Mouse (Mus musculus) MEL (cell line): Measurements from ENCODE around the gene Npffr2. TPM values are rescaled to one million over a fixed set of nuclear protein-coding genes. Genes with fewer than 3 reads are reported as not detected.

ENCODE experiments used
- DNase-seq: peaks from one replicate; pipeline ENCODE4 v3.0.0; 2011; ENCODE audit warnings: low read depth, low spot score
- H3K27ac ChIP-seq: 2 replicates; pipeline ENCODE4 v1.5.1; 2012; ENCODE audit warnings: low read depth, mild to moderate bottlenecking, control low read depth, low read length, moderate library complexity; ENCODE audit not compliant: control insufficient read depth
- H3K27me3 ChIP-seq, 2 experiments: fragments of 150-350 bp in 1 of 2; sonication (generic) in 1 of 2; 2 replicates each; pipeline ENCODE4 v1.6.1; 2012; ENCODE audit warnings: low read length in 2 of 2, mild to moderate bottlenecking in 2 of 2, improper control_type of control experiment in 1 of 2, moderate library complexity in 1 of 2; ENCODE audit not compliant: insufficient read depth in 2 of 2, control insufficient read depth in 1 of 2
- H3K36me3 ChIP-seq, 2 experiments: 2 replicates each; pipeline ENCODE4 v1.6.1; 2012 to 2014; ENCODE audit warnings: low read length in 2 of 2, improper control_type of control experiment in 1 of 2, inconsistent platforms in 1 of 2, mild to moderate bottlenecking in 1 of 2; ENCODE audit not compliant: insufficient read depth in 2 of 2, control insufficient read depth in 1 of 2
- H3K4me1 ChIP-seq, 2 experiments: fragments of 150-350 bp in 1 of 2; sonication (generic) in 1 of 2; 2 replicates each; pipeline ENCODE4 v1.6.1; 2012; ENCODE audit warnings: low read length in 2 of 2, improper control_type of control experiment in 1 of 2, mild to moderate bottlenecking in 1 of 2; ENCODE audit not compliant: insufficient read depth in 2 of 2, control insufficient read depth in 1 of 2
- H3K4me3 ChIP-seq, 2 experiments: fragments of 150-350 bp in 1 of 2; sonication (generic) in 1 of 2; 2 replicates each; pipeline ENCODE4 v1.5.1; 2012; ENCODE audit warnings: low read depth in 2 of 2, low read length in 2 of 2, mild to moderate bottlenecking in 2 of 2, moderate library complexity in 2 of 2, control low read depth in 1 of 2, improper control_type of control experiment in 1 of 2; ENCODE audit not compliant: control insufficient read depth in 1 of 2, insufficient read depth in 1 of 2
- H3K79me2 ChIP-seq: 2 replicates; pipeline ENCODE4 v1.6.1; 2012; ENCODE audit warnings: mild to moderate bottlenecking, low read length, moderate library complexity; ENCODE audit not compliant: control insufficient read depth, poor library complexity, insufficient read depth
- H3K9ac ChIP-seq: 2 replicates; pipeline ENCODE4 v1.6.1; 2012; ENCODE audit warnings: low read depth, mild to moderate bottlenecking, control low read depth, low read length, moderate library complexity; ENCODE audit not compliant: control insufficient read depth, poor library complexity, severe bottlenecking
- H3K9me3 ChIP-seq: fragments of 150-350 bp; sonication (generic); replicated peaks from 2 replicates; pipeline ENCODE4 v1.6.1; 2012; ENCODE audit warnings: mild to moderate bottlenecking, low read length, improper control_type of control experiment, moderate library complexity; ENCODE audit not compliant: insufficient read depth
- CHD1 ChIP-seq: IDR thresholded peaks from 2 replicates; pipeline ENCODE4 v1.6.1; 2012; ENCODE audit warnings: low read depth, mild to moderate bottlenecking, inconsistent platforms, low read length, improper control_type of control experiment
- CHD2 ChIP-seq: IDR thresholded peaks from 2 replicates; pipeline ENCODE4 v1.6.1; 2011; ENCODE audit warnings: low read length, improper control_type of control experiment
- E2F4 ChIP-seq: IDR thresholded peaks from 2 replicates; pipeline ENCODE4 v1.6.1; 2011; ENCODE audit warnings: low read depth, low read length, improper control_type of control experiment, borderline replicate concordance
- EP300 ChIP-seq, 2 experiments: IDR thresholded peaks; 2 replicates each; pipeline ENCODE4 v1.6.1; 2011; ENCODE audit warnings: improper control_type of control experiment in 2 of 2, low read length in 2 of 2, low read depth in 1 of 2, mild to moderate bottlenecking in 1 of 2
- ETS1 ChIP-seq: IDR thresholded peaks from 2 replicates; pipeline ENCODE4 v1.6.1; 2012; ENCODE audit warnings: low read depth, mild to moderate bottlenecking, inconsistent platforms, low read length, improper control_type of control experiment, moderate library complexity
- GATA1 ChIP-seq: IDR thresholded peaks from 2 replicates; pipeline ENCODE4 v1.6.1; 2011; ENCODE audit warnings: low read depth, low read length, improper control_type of control experiment
- HCFC1 ChIP-seq: IDR thresholded peaks from 2 replicates; pipeline ENCODE4 v1.6.1; 2012; ENCODE audit warnings: low read depth, mild to moderate bottlenecking, inconsistent platforms, low read length, improper control_type of control experiment, moderate library complexity
- KAT2A ChIP-seq: conservative IDR thresholded peaks from 2 replicates; pipeline ENCODE4 v1.6.1; 2012; ENCODE audit warnings: low read depth, low read length, improper control_type of control experiment, inconsistent platforms
- MAFK ChIP-seq: IDR thresholded peaks from 2 replicates; pipeline ENCODE4 v1.6.1; 2011; ENCODE audit warnings: low read depth, mild to moderate bottlenecking, low read length, improper control_type of control experiment, borderline replicate concordance
- MAX ChIP-seq: IDR thresholded peaks from 2 replicates; pipeline ENCODE4 v1.6.1; 2011; ENCODE audit warnings: low read length, improper control_type of control experiment
- MAZ ChIP-seq: IDR thresholded peaks from 2 replicates; pipeline ENCODE4 v1.6.1; 2012; ENCODE audit warnings: low read depth, mild to moderate bottlenecking, inconsistent platforms, low read length, improper control_type of control experiment
- MEF2A ChIP-seq: IDR thresholded peaks from 2 replicates; pipeline ENCODE4 v1.6.1; 2014; ENCODE audit warnings: low read depth, mild to moderate bottlenecking, inconsistent platforms, low read length, improper control_type of control experiment; ENCODE audit not compliant: poor library complexity, insufficient replicate concordance, severe bottlenecking; ENCODE audit errors: extremely low read depth
- MYC ChIP-seq: IDR thresholded peaks from 2 replicates; pipeline ENCODE4 v1.6.1; 2011; ENCODE audit warnings: low read depth, mild to moderate bottlenecking, low read length, improper control_type of control experiment, moderate library complexity
- NELFE ChIP-seq: IDR thresholded peaks from 2 replicates; pipeline ENCODE4 v1.6.1; 2011; ENCODE audit warnings: low read depth, low read length, improper control_type of control experiment
- NRF1 ChIP-seq: IDR thresholded peaks from 2 replicates; pipeline ENCODE4 v1.6.1; 2014; ENCODE audit warnings: low read depth, mild to moderate bottlenecking, inconsistent platforms, low read length, improper control_type of control experiment, moderate library complexity; ENCODE audit not compliant: poor library complexity, insufficient read depth, severe bottlenecking
- POLR2A ChIP-seq, 2 experiments: IDR thresholded peaks; 2 replicates each; pipeline ENCODE4 v1.6.1; 2011 to 2012; ENCODE audit warnings: low read length in 2 of 2, mild to moderate bottlenecking in 2 of 2, control low read depth in 1 of 2, improper control_type of control experiment in 1 of 2, low read depth in 1 of 2, moderate library complexity in 1 of 2; ENCODE audit not compliant: control insufficient read depth in 1 of 2, insufficient read depth in 1 of 2, poor library complexity in 1 of 2
- POLR2AphosphoS2 ChIP-seq: IDR thresholded peaks from 2 replicates; pipeline ENCODE4 v1.6.1; 2011; ENCODE audit warnings: low read length, improper control_type of control experiment
- POLR2AphosphoS5 ChIP-seq: IDR thresholded peaks from 2 replicates; pipeline ENCODE4 v1.6.1; 2012; ENCODE audit warnings: low read depth, borderline replicate concordance, mild to moderate bottlenecking, inconsistent platforms, low read length, moderate library complexity, mixed read lengths
- RAD21 ChIP-seq: IDR thresholded peaks from 2 replicates; pipeline ENCODE4 v1.6.1; 2011; ENCODE audit warnings: mild to moderate bottlenecking, low read depth, low read length, improper control_type of control experiment
- SMC3 ChIP-seq: IDR thresholded peaks from 2 replicates; pipeline ENCODE4 v1.6.1; 2011; ENCODE audit warnings: low read depth, low read length, improper control_type of control experiment
- TBP ChIP-seq: IDR thresholded peaks from 2 replicates; pipeline ENCODE4 v1.8.0; 2011; ENCODE audit warnings: low read depth, low read length, improper control_type of control experiment
- USF1 ChIP-seq: IDR thresholded peaks from 2 replicates; pipeline ENCODE4 v1.6.1; 2014; ENCODE audit warnings: low read depth, mild to moderate bottlenecking, inconsistent platforms, low read length, improper control_type of control experiment, moderate library complexity
- ZKSCAN1 ChIP-seq: IDR thresholded peaks from 2 replicates; pipeline ENCODE4 v1.6.1; 2012; ENCODE audit warnings: low read depth, mild to moderate bottlenecking, inconsistent platforms, low read length, improper control_type of control experiment, moderate library complexity
- ZMIZ1 ChIP-seq: IDR thresholded peaks from 2 replicates; pipeline ENCODE4 v1.6.1; 2012; ENCODE audit warnings: low read depth, mild to moderate bottlenecking, inconsistent platforms, low read length, improper control_type of control experiment, moderate library complexity
- ZNF384 ChIP-seq: IDR thresholded peaks from 2 replicates; pipeline ENCODE4 v1.6.1; 2012; ENCODE audit warnings: low read depth, mild to moderate bottlenecking, inconsistent platforms, low read length, improper control_type of control experiment
- polyA plus RNA-seq, 2 experiments: library from polyadenylated mRNA; stranded (reverse) in 1 of 2; unstranded in 1 of 2; fragments of >175 nt in 1 of 2; fragments of >200 nt in 1 of 2; gene quantifications; 2 replicates each; pipeline versions ENCODE4 v1.2.1 to v1.2.4; 2012; ENCODE audit warnings: low replicate concordance in 2 of 2, low read depth in 1 of 2; ENCODE audit not compliant: insufficient read length in 2 of 2, insufficient read depth in 1 of 2, missing spikeins in 1 of 2
- total RNA-seq: library from RNA; depleted of rRNA; stranded (reverse); fragments of 300-350 nt; gene quantifications from 2 replicates; pipeline ENCODE4 v1.2.3, GENCODE M21; 2012

Gene Npffr2
- total and polyA plus RNA-seq, 3 experiments, result not detected

GRCm38 (mm10) chr5:89611322-89612015, 84.2 kb downstream of the Npffr2 start:
- Histone ChIP-seq H3K9ac (no peak overlapping the region), H3K36me3 (no peaks in the 10 kb centered on the region), H3K9me3 (no peaks in the 10 kb centered on the region), H3K4me3 (no peak overlapping the region), H3K27ac (no peak overlapping the region), H3K4me1 (no peaks in the 10 kb centered on the region), H3K79me2 (no peaks in the 10 kb centered on the region), H3K27me3 (no peaks in the 10 kb centered on the region; a peak in 1 of 4 replicates)
- no peak for TF ChIP-seq POLR2A (IDR thresholded peaks at IDR 0.05; ENCODE audit: control insufficient read depth in 1 of 2, insufficient read depth in 1 of 2, low read depth in 1 of 2, low read length in 2 of 2, poor library complexity in 1 of 2)
- TF ChIP-seq POLR2AphosphoS5, result no peak
- no peak for TF ChIP-seq USF1
- TF ChIP-seq MAZ, result no peak
- TF ChIP-seq ZMIZ1, result no peak
- no peak for TF ChIP-seq EP300 (IDR thresholded peaks at IDR 0.05; ENCODE audit: low read depth in 1 of 2, low read length in 2 of 2)
- no peak for DNase-seq

GRCm38 (mm10) chr5:89612262-89612661, 85.0 kb downstream of the Npffr2 start:
- no peak for TF ChIP-seq ZKSCAN1
- no peak for TF ChIP-seq SMC3
- no peak for TF ChIP-seq ETS1
- TF ChIP-seq CHD1, result no peak
- TF ChIP-seq MAFK, result no peak
- TF ChIP-seq RAD21, result no peak
- no peak for TF ChIP-seq ZMIZ1
- TF ChIP-seq MEF2A, result no peak
- no peak for DNase-seq
- H3K9ac ChIP-seq, result no peak overlapping the region
- H3K36me3 ChIP-seq, result no peaks in the 10 kb centered on the region
- H3K27me3 ChIP-seq, result no peaks in the 10 kb centered on the region; a peak in 1 of 4 replicates
- H3K27ac ChIP-seq, result no peak overlapping the region
- H3K79me2 ChIP-seq, result no peaks in the 10 kb centered on the region
- H3K4me3 ChIP-seq, result no peak overlapping the region
- H3K4me1 ChIP-seq, result no peaks in the 10 kb centered on the region
- no peaks in the 10 kb centered on the region for H3K9me3 ChIP-seq

DNA sequence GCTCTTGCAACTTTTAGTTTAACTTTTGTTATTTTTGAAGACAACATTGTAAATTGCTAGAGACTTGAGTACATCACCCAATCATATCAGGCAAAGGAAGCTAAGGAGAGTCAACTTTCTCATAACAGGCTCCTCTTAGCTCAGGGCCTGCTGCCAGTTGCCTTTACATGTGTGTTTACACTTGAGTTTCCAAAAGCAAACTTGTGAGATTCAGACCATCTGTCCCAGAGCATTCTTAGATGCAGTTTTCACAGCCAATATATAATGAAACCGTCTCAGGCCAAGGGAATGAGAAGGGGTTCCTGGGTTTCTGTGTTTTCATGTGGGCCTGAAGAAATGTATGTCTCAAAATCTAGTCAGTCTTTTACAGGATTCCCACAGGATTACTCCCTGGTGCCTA, 104.4 kb downstream of the Npffr2 start:
- no peaks in the 10 kb centered on the region for H3K36me3 ChIP-seq
- no peak for DNase-seq
- H3K4me1 ChIP-seq, result no peaks in the 10 kb centered on the region
- no peaks in the 10 kb centered on the region for H3K9me3 ChIP-seq
- no peak overlapping the region for H3K27ac ChIP-seq
- no peak overlapping the region for H3K4me3 ChIP-seq
- H3K9ac ChIP-seq, result no peak overlapping the region
- TF ChIP-seq POLR2A (IDR thresholded peaks at IDR 0.05; ENCODE audit: control insufficient read depth in 1 of 2, insufficient read depth in 1 of 2, low read depth in 1 of 2, low read length in 2 of 2, poor library complexity in 1 of 2) (no peak), GATA1 (no peak), CHD2 (no peak), MAX (no peak), KAT2A (no peak), HCFC1 (no peak), TBP (no peak), NRF1 (no peak), CHD1 (no peak), NELFE (no peak), ZNF384 (no peak), E2F4 (no peak), POLR2AphosphoS2 (no peak), MYC (no peak)
- H3K79me2 ChIP-seq, result no peaks in the 10 kb centered on the region
- H3K27me3 ChIP-seq, result no peaks in the 10 kb centered on the region
